Mouse (Mus musculus) lung, postnatal 14 days (tissue): ENCODE results near the gene Zfand2a.
A peak's percentile ranks its signal among the peaks of the same experiment; 100 is the strongest.

Source experiments
- DNase-seq: peaks from one replicate; pipeline ENCODE4 v3.0.0; 2021

Gene Zfand2a

GRCm38 (mm10) chr5:139484185-139484814 is at the start of gene Zfand2a:
TSS of gene Zfand2a (minus strand) at chr5:139484549.
- peak; percentile 99 for DNase-seq

GRCm38 (mm10) chr5:139528851-139529250 is 44.5 kb upstream of the Zfand2a start:
- no peak for DNase-seq

- no peak for DNase-seq
Observed at GRCm38 (mm10) chr5:139521987-139522386, 37.6 kb upstream of the Zfand2a start.

GRCm38 (mm10) chr5:139520069-139520834 is 35.9 kb upstream of the Zfand2a start:
- DNase-seq: no peak

- peak; percentile 11 for DNase-seq
Observed at GRCm38 (mm10) chr5:139516281-139516680, 31.9 kb upstream of the Zfand2a start.

- DNase-seq: no peak
Observed at GRCm38 (mm10) chr5:139512201-139512600, 27.9 kb upstream of the Zfand2a start.

- no peak for DNase-seq
Observed at GRCm38 (mm10) chr5:139510682-139511366, 26.5 kb upstream of the Zfand2a start.

GRCm38 (mm10) chr5:139506207-139506606 is 21.9 kb upstream of the Zfand2a start:
- DNase-seq: no peak

- peak; percentile 87 for DNase-seq
Observed at GRCm38 (mm10) chr5:139505073-139505606, 20.8 kb upstream of the Zfand2a start.

GRCm38 (mm10) chr5:139502281-139502680 is 17.9 kb upstream of the Zfand2a start:
- no peak for DNase-seq

GRCm38 (mm10) chr5:139498791-139499190 is 14.4 kb upstream of the Zfand2a start:
- no peak for DNase-seq

GRCm38 (mm10) chr5:139496939-139497338 is 12.6 kb upstream of the Zfand2a start:
- no peak for DNase-seq

GRCm38 (mm10) chr5:139495019-139495669 is 10.8 kb upstream of the Zfand2a start:
- DNase-seq: no peak

GRCm38 (mm10) chr5:139493690-139494089 is 9.3 kb upstream of the Zfand2a start:
- DNase-seq: no peak

GRCm38 (mm10) chr5:139491348-139491747 is 7.0 kb upstream of the Zfand2a start:
- no peak for DNase-seq

GRCm38 (mm10) chr5:139490131-139490530 is 5.8 kb upstream of the Zfand2a start:
- no peak for DNase-seq

GRCm38 (mm10) chr5:139483171-139483848 is 1.0 kb downstream of the Zfand2a start:
- no peak for DNase-seq

- DNase-seq: no peak
Observed at GRCm38 (mm10) chr5:139480406-139480805, 3.9 kb downstream of the Zfand2a start.

GRCm38 (mm10) chr5:139479088-139479487 is 5.3 kb downstream of the Zfand2a start:
- peak; percentile 25 for DNase-seq

GRCm38 (mm10) chr5:139474741-139475140 is 9.6 kb downstream of the Zfand2a start:
- DNase-seq: no peak

GRCm38 (mm10) chr5:139467998-139468397 is 16.4 kb downstream of the Zfand2a start:
- peak; percentile 52 for DNase-seq

- DNase-seq: no peak
Observed at GRCm38 (mm10) chr5:139466801-139467200, 17.5 kb downstream of the Zfand2a start.
